In genomic region chr7:24538154-24538553, GRCm38 (mm10) we compare ENCODE assay signal across 15 mouse cellular contexts. TPM values are rescaled to one million over a fixed set of nuclear protein-coding genes. Genes with fewer than 3 reads are reported as not detected.
A peak's percentile ranks its signal among the peaks of the same experiment; 100 is the strongest.
DNase-seq lines count a peak whose midpoint lies in the region; ATAC-seq and TF ChIP-seq lines count a peak whose summit lies in the region.
"Had no signal": no experiment of that assay in that cellular context is flagged by ENCODE, and none has a peak within 500 bp of the region (broad histone marks: within the 10 kb centered on the region; RNA-seq: fewer than 3 reads in every experiment).

No protein-coding gene starts in this region.

- DNase-seq in adrenal gland, adult 2 months = peak; percentile 41
- no peak for DNase-seq in adrenal gland, adult 18-20 months (ENCODE audit: low spot score in 2 of 2)
- peak; percentile 57 for DNase-seq in kidney, adult 18-20 months
- no peak for DNase-seq in midbrain, postnatal 0 days (ENCODE audit: low spot score)
- DNase-seq in right cerebral cortex, postnatal 4 days = peak; percentile 36
- DNase-seq: thymus, adult 2 months had no signal

- no peak overlapping the region for H3K4me3 ChIP-seq in kidney, embryonic 16.5 days (ENCODE audit: low read length)
- H3K4me3 ChIP-seq in midbrain, postnatal 0 days (ENCODE audit: low read depth, low read length) = no peak overlapping the region
- no peak overlapping the region for H3K4me3 ChIP-seq in midbrain, embryonic 16.5 days (ENCODE audit: low read depth, low read length)
- H3K4me3 ChIP-seq: heart, embryonic 13.5 days; limb, embryonic 15.5 days; neural tube, embryonic 15.5 days had no signal

- TF ChIP-seq CTCF in midbrain, postnatal 0 days (IDR thresholded peaks at IDR 0.05) = peak; percentile 50

- H3K9me3 ChIP-seq in kidney, embryonic 16.5 days (ENCODE audit: low read length) = peaks cover 3% of the 10 kb centered on the region; the same call in 1 of the 2 replicates
- no peaks in the 10 kb centered on the region for H3K9me3 ChIP-seq in midbrain, postnatal 0 days (ENCODE audit: low read length)
- H3K9me3 ChIP-seq in midbrain, embryonic 16.5 days (replicated peaks; ENCODE audit: control insufficient read depth, low read length, poor library complexity, severe bottlenecking) = no peaks in the 10 kb centered on the region
- H3K9me3 ChIP-seq: heart, embryonic 13.5 days; limb, embryonic 15.5 days; megakaryocyte, embryonic 14.5 days; neural tube, embryonic 15.5 days had no signal

- H3K27ac ChIP-seq in kidney, embryonic 16.5 days (ENCODE audit: low read length) = no peak overlapping the region
- no peak overlapping the region for H3K27ac ChIP-seq in midbrain, postnatal 0 days (ENCODE audit: low read depth, low read length)
- no peak overlapping the region for H3K27ac ChIP-seq in midbrain, embryonic 16.5 days (ENCODE audit: low read length)
- H3K27ac ChIP-seq: heart, embryonic 13.5 days; limb, embryonic 15.5 days had no signal

- no peak overlapping the region for H3K9ac ChIP-seq in kidney, embryonic 16.5 days (replicated peaks; ENCODE audit: low read length)
- H3K9ac ChIP-seq in midbrain, postnatal 0 days (replicated peaks; ENCODE audit: low read length, poor library complexity, severe bottlenecking) = no peak overlapping the region
- H3K9ac ChIP-seq in midbrain, embryonic 16.5 days (ENCODE audit: low read depth, low read length) = no peak overlapping the region
- H3K9ac ChIP-seq: heart, embryonic 13.5 days; limb, embryonic 15.5 days; neural tube, embryonic 15.5 days had no signal

- no peaks in the 10 kb centered on the region for H3K27me3 ChIP-seq in kidney, embryonic 16.5 days (ENCODE audit: insufficient read depth, low read length)
- no peaks in the 10 kb centered on the region for H3K27me3 ChIP-seq in midbrain, postnatal 0 days (ENCODE audit: insufficient read depth, low read length)
- no peaks in the 10 kb centered on the region for H3K27me3 ChIP-seq in midbrain, embryonic 16.5 days (ENCODE audit: control insufficient read depth, insufficient read depth, low read depth, low read length)
- H3K27me3 ChIP-seq: neural tube, embryonic 15.5 days had no signal

- no peak overlapping the region for H3K4me2 ChIP-seq in kidney, embryonic 16.5 days (replicated peaks; ENCODE audit: low read depth, low read length)
- H3K4me2 ChIP-seq in midbrain, postnatal 0 days (ENCODE audit: low read depth, low read length, poor library complexity, severe bottlenecking) = no peak overlapping the region
- H3K4me2 ChIP-seq in midbrain, embryonic 16.5 days (ENCODE audit: low read length) = no peak overlapping the region
- H3K4me2 ChIP-seq: heart, embryonic 13.5 days; limb, embryonic 15.5 days; neural tube, embryonic 15.5 days had no signal

- WGBS in kidney, embryonic 16.5 days = 39% methylated on average over 5 of the region's 5 CpGs
- WGBS in midbrain, postnatal 0 days = 39% methylated on average over 5 of the region's 5 CpGs
- WGBS in midbrain, embryonic 16.5 days = 48% methylated on average over 5 of the region's 5 CpGs

- H3K4me1 ChIP-seq in kidney, embryonic 16.5 days (ENCODE audit: insufficient read depth, low read length) = peaks cover 27% of the 10 kb centered on the region
- peaks cover 8% of the 10 kb centered on the region; the same call in 1 of the 2 replicates for H3K4me1 ChIP-seq in midbrain, postnatal 0 days (ENCODE audit: insufficient read depth, low read length)
- peaks cover 14% of the 10 kb centered on the region for H3K4me1 ChIP-seq in midbrain, embryonic 16.5 days (ENCODE audit: control insufficient read depth, insufficient read depth, low read length)

- peaks cover 21% of the 10 kb centered on the region for H3K36me3 ChIP-seq in kidney, embryonic 16.5 days (ENCODE audit: insufficient read depth, low read length)
- H3K36me3 ChIP-seq in midbrain, postnatal 0 days (ENCODE audit: insufficient read depth, low read length) = peaks cover 25% of the 10 kb centered on the region
- H3K36me3 ChIP-seq in midbrain, embryonic 16.5 days (ENCODE audit: control insufficient read depth, insufficient read depth, low read length) = peaks cover 26% of the 10 kb centered on the region

- no peak for ATAC-seq in kidney, embryonic 16.5 days (ENCODE audit: low FRiP score, low TSS enrichment)
- ATAC-seq in midbrain, postnatal 0 days (ENCODE audit: low FRiP score) = no peak; the same call in 1 of the 2 replicates
- ATAC-seq in midbrain, embryonic 16.5 days = no peak
- ATAC-seq in inflammation-experienced regulatory T-cells, adult 6 months = no peak

RNA-seq across cellular contexts. Expression of gene Irgq, which starts 7.7 kb away (rescaled TPM):
- total RNA-seq in adrenal gland, adult 2 months (2021) = 10 to 100 TPM; 21.2 to 23.7 TPM
- polyA plus RNA-seq in adrenal gland, adult 2 months (2012; rRNA removed) = 20.8 and 23.5 TPM in 2 replicates
- 10 to 100 TPM; 21.0 to 24.1 TPM for total RNA-seq in adrenal gland, adult 18-20 months (2021)
- polyA plus RNA-seq in kidney, embryonic 16.5 days (2015; fragmentation: Nextera tagmentation; extraction: Ambion mirVana) = 7.2 and 7.8 TPM in 2 replicates
- total RNA-seq in midbrain, postnatal 0 days (2014; rRNA removed) = 115 and 119 TPM in 2 replicates
- 21.8 and 23.9 TPM in 2 replicates for polyA plus RNA-seq in midbrain, postnatal 0 days (2015; fragmentation: Nextera tagmentation; extraction: Ambion mirVana)
- 26.3 and 26.9 TPM in 2 replicates for polyA plus RNA-seq in midbrain, embryonic 16.5 days (2015; fragmentation: Nextera tagmentation; extraction: Ambion mirVana)
- 1 to 10 TPM in 2 of 3 experiments, under 1 TPM in 1; 0.79 to 1.2 (median 1.0) TPM for polyA plus RNA-seq in inflammation-experienced regulatory T-cells, adult 6 months (2017; shearing (Covaris generic))

RNA-seq across cellular contexts. Expression of gene Pinlyp, which starts 7.8 kb away (rescaled TPM):
- total RNA-seq in adrenal gland, adult 2 months (2021) = not detected
- polyA plus RNA-seq in adrenal gland, adult 2 months (2012; rRNA removed) = not detected in 2 replicates
- not detected for total RNA-seq in adrenal gland, adult 18-20 months (2021)
- 0.64 and 1.0 TPM in 2 replicates for polyA plus RNA-seq in kidney, embryonic 16.5 days (2015; fragmentation: Nextera tagmentation; extraction: Ambion mirVana)
- total RNA-seq in midbrain, postnatal 0 days (2014; rRNA removed) = not detected in 2 replicates
- not detected in 2 replicates for polyA plus RNA-seq in midbrain, postnatal 0 days (2015; fragmentation: Nextera tagmentation; extraction: Ambion mirVana)
- polyA plus RNA-seq in midbrain, embryonic 16.5 days (2015; fragmentation: Nextera tagmentation; extraction: Ambion mirVana) = not detected in 2 replicates
- polyA plus RNA-seq in inflammation-experienced regulatory T-cells, adult 6 months (2017; shearing (Covaris generic)) = not detected
- total RNA-seq: MEL had no signal
- polyA plus RNA-seq: heart, embryonic 13.5 days; intestine, embryonic 14.5 days; neural tube, embryonic 15.5 days had no signal

RNA-seq across cellular contexts. Expression of gene Xrcc1, which starts 7.9 kb away (rescaled TPM):
- total RNA-seq in adrenal gland, adult 2 months (2021) = 10 to 100 TPM; 34.7 to 36.8 TPM
- 61.2 TPM in 2 replicates for polyA plus RNA-seq in adrenal gland, adult 2 months (2012; rRNA removed)
- total RNA-seq in adrenal gland, adult 18-20 months (2021) = 10 to 100 TPM; 35.9 to 37.1 TPM
- polyA plus RNA-seq in kidney, embryonic 16.5 days (2015; fragmentation: Nextera tagmentation; extraction: Ambion mirVana) = 159 and 164 TPM in 2 replicates
- total RNA-seq in midbrain, postnatal 0 days (2014; rRNA removed) = 44.6 and 51.8 TPM in 2 replicates
- 41.9 and 43.3 TPM in 2 replicates for polyA plus RNA-seq in midbrain, postnatal 0 days (2015; fragmentation: Nextera tagmentation; extraction: Ambion mirVana)
- polyA plus RNA-seq in midbrain, embryonic 16.5 days (2015; fragmentation: Nextera tagmentation; extraction: Ambion mirVana) = 66.1 and 66.9 TPM in 2 replicates
- 10 to 100 TPM; 24.2 to 34.4 (median 31.8) TPM for polyA plus RNA-seq in inflammation-experienced regulatory T-cells, adult 6 months (2017; shearing (Covaris generic))

RNA-seq across cellular contexts. Expression of gene AC161166.1, which starts 25.9 kb away (rescaled TPM):
- total RNA-seq in adrenal gland, adult 2 months (2021) = not detected
- polyA plus RNA-seq in adrenal gland, adult 2 months (2012; rRNA removed) = not detected in 2 replicates
- total RNA-seq in adrenal gland, adult 18-20 months (2021) = not detected
- 0.42 and 0.80 TPM in 2 replicates for polyA plus RNA-seq in kidney, embryonic 16.5 days (2015; fragmentation: Nextera tagmentation; extraction: Ambion mirVana)
- total RNA-seq in midbrain, postnatal 0 days (2014; rRNA removed) = not detected in 2 replicates
- 0.47 and 0.78 TPM in 2 replicates for polyA plus RNA-seq in midbrain, postnatal 0 days (2015; fragmentation: Nextera tagmentation; extraction: Ambion mirVana)
- 1.6 and 1.7 TPM in 2 replicates for polyA plus RNA-seq in midbrain, embryonic 16.5 days (2015; fragmentation: Nextera tagmentation; extraction: Ambion mirVana)
- not detected for polyA plus RNA-seq in inflammation-experienced regulatory T-cells, adult 6 months (2017; shearing (Covaris generic))
- total RNA-seq: MEL had no signal

RNA-seq across cellular contexts. Expression of gene Zfp428, which starts 31.3 kb away (rescaled TPM):
- total RNA-seq in adrenal gland, adult 2 months (2021) = 1 to 10 TPM; 4.2 to 7.2 TPM
- 32.1 and 38.3 TPM in 2 replicates for polyA plus RNA-seq in adrenal gland, adult 2 months (2012; rRNA removed)
- total RNA-seq in adrenal gland, adult 18-20 months (2021) = 1 to 10 TPM; 4.6 to 5.0 TPM
- 60.5 and 67.6 TPM in 2 replicates for polyA plus RNA-seq in kidney, embryonic 16.5 days (2015; fragmentation: Nextera tagmentation; extraction: Ambion mirVana)
- 209 and 214 TPM in 2 replicates for total RNA-seq in midbrain, postnatal 0 days (2014; rRNA removed)
- polyA plus RNA-seq in midbrain, postnatal 0 days (2015; fragmentation: Nextera tagmentation; extraction: Ambion mirVana) = 297 and 314 TPM in 2 replicates
- polyA plus RNA-seq in midbrain, embryonic 16.5 days (2015; fragmentation: Nextera tagmentation; extraction: Ambion mirVana) = 298 and 327 TPM in 2 replicates
- under 1 TPM in 1 of 3 experiments, not detected in 2; 0.33 TPM for polyA plus RNA-seq in inflammation-experienced regulatory T-cells, adult 6 months (2017; shearing (Covaris generic))

Comparison
In these comparisons a context has a peak if more than half of its experiments do, and no peak if none do; other contexts are left out.
1. DNase-seq: peak in adrenal gland, adult 2 months (single experiment), kidney, adult 18-20 months (single experiment) and right cerebral cortex, postnatal 4 days (single experiment); none in adrenal gland, adult 18-20 months (0 of 2) and midbrain, postnatal 0 days (single experiment).